Mouse (Mus musculus): ENCODE results near the gene Gm20806. TPM values are rescaled to one million over a fixed set of nuclear protein-coding genes. Genes with fewer than 3 reads are reported as not detected.
"Not testable (repeated sequence)": the region's sequence is repeated elsewhere in the genome, so short reads cannot be mapped to it uniquely, and the experiment has no call there.

Gm20806 gene
- polyA plus RNA-seq (2014; fragmentation: Nextera tagmentation; extraction: Ambion mirVana): not detected in 2 replicates

- H3K9ac ChIP-seq (ENCODE audit: low read depth, low read length); H3K27ac ChIP-seq (replicated peaks; ENCODE audit: low read depth, low read length); DNase-seq (ENCODE audit: low spot score); ATAC-seq (ENCODE audit: low read depth); H3K36me3 ChIP-seq (ENCODE audit: control insufficient read depth, insufficient read depth, low read length); H3K4me1 ChIP-seq (ENCODE audit: control insufficient read depth, insufficient read depth, low read length); H3K9me3 ChIP-seq (ENCODE audit: control insufficient read depth, low read length); H3K4me3 ChIP-seq (ENCODE audit: low read depth, low read length); H3K27me3 ChIP-seq (replicated peaks; ENCODE audit: control insufficient read depth, insufficient read depth, low read length); H3K4me2 ChIP-seq (ENCODE audit: low read depth, low read length): not testable (repeated sequence)
- no CpG with 5 or more reads among the region's 4 CpGs for WGBS
Observed at GRCm38 (mm10) chrY:78837956-78838355, at the start of gene Gm20806. Gene Gm20806, minus strand, starts transcription at chrY:78838056.
